Mouse (Mus musculus) stomach, embryonic 16.5 days (tissue): ENCODE results near the gene Hist2h4. TPM values are rescaled to one million over a fixed set of nuclear protein-coding genes. Genes with fewer than 3 reads are reported as not detected.
A peak's percentile ranks its signal among the peaks of the same experiment; 100 is the strongest.
"Not testable (repeated sequence)": the region's sequence is repeated elsewhere in the genome, so short reads cannot be mapped to it uniquely, and the experiment has no call there.

ENCODE experiments used
- ATAC-seq: fragments of 200-750 bp; cut with Nextera tagmentation; 2 replicates; pipeline ENCODE4 v1.8.0; 2017; ENCODE audit warnings: moderate number of reproducible peaks, moderate TSS enrichment; ENCODE audit not compliant: insufficient read depth, low FRiP score
- H3K27ac ChIP-seq: fragments of 300-500 bp; sonication (generic); 2 replicates; pipeline ENCODE4 v1.5.1; 2014; ENCODE audit warnings: low read length
- H3K27me3 ChIP-seq: fragments of 300-500 bp; sonication (generic); 2 replicates; pipeline ENCODE4 v1.6.1; 2014; ENCODE audit warnings: low read length, control low read depth, mixed read lengths; ENCODE audit not compliant: control insufficient read depth, insufficient read depth
- H3K36me3 ChIP-seq: fragments of 300-500 bp; sonication (generic); 2 replicates; pipeline ENCODE4 v1.6.1; 2014; ENCODE audit warnings: low read length; ENCODE audit not compliant: control insufficient read depth, insufficient read depth
- H3K4me1 ChIP-seq: fragments of 300-500 bp; sonication (generic); 2 replicates; pipeline ENCODE4 v1.6.1; 2014; ENCODE audit warnings: low read length, control low read depth, mixed read lengths; ENCODE audit not compliant: control insufficient read depth, insufficient read depth
- H3K4me2 ChIP-seq: fragments of 300-500 bp; sonication (generic); 2 replicates; pipeline ENCODE4 v1.6.1; 2014; ENCODE audit warnings: low read depth, low read length, mixed read lengths
- H3K4me3 ChIP-seq: fragments of 300-500 bp; sonication (generic); replicated peaks from 2 replicates; pipeline ENCODE4 v1.5.1; 2014; ENCODE audit warnings: mild to moderate bottlenecking, low read length
- H3K9ac ChIP-seq: fragments of 300-500 bp; sonication (generic); 2 replicates; pipeline ENCODE4 v1.6.1; 2014; ENCODE audit warnings: low read length
- H3K9me3 ChIP-seq: fragments of 300-500 bp; sonication (generic); replicated peaks from 2 replicates; pipeline ENCODE4 v1.6.1; 2016; ENCODE audit warnings: low read length, control low read depth; ENCODE audit not compliant: control insufficient read depth
- WGBS: fragments of 180-500 bp; shearing (Covaris S2); extraction: QIAGEN DNeasy Blood & Tissue Kit; methylation state at CpG from one replicate; pipeline ENCODE4 v1.1.7; 2014; 5-methylcytosine and 5-hydroxymethylcytosine counted together
- polyA plus RNA-seq: library from polyadenylated mRNA; unstranded; fragments of >200 nt; fragmentation: Nextera tagmentation; extraction: Ambion mirVana; gene quantifications from 2 replicates; pipeline ENCODE4 v1.2.1, GENCODE M21; 2015

Hist2h4 gene
- polyA plus RNA-seq, 1 experiment from 2014 or later, result 7.8 TPM

DNA sequence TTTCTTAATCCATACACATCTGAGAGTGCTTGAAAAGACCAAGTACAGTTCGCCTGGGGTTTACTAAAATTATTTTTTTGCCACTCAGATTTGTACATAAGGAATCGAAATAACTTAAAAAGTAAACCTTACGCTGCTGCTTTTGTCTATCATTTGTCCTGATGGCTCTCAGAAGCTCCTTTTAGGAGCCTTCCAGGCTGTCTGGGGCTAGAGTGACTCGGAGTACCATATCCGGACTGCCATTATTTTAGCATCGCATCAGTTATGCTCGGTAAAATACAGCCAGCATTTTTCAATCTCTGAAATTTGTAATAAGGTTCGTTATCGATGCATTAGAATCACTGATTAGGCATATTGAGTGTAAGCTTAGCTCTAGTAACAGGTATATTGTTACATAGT lies 22.3 kb downstream of the Hist2h4 start:
- Histone ChIP-seq H3K9ac (peak overlapping the region; percentile 60), H3K27me3 (no peaks in the 10 kb centered on the region), H3K9me3 (no peaks in the 10 kb centered on the region), H3K36me3 (no peaks in the 10 kb centered on the region), H3K4me1 (peaks cover 26% of the 10 kb centered on the region), H3K4me2 (peak overlapping the region; percentile 52), H3K27ac (peak overlapping the region; percentile 82), H3K4me3 (no peak overlapping the region)
- no peak for ATAC-seq
- 76% methylated on average over 9 of the region's 9 CpGs for WGBS

DNA sequence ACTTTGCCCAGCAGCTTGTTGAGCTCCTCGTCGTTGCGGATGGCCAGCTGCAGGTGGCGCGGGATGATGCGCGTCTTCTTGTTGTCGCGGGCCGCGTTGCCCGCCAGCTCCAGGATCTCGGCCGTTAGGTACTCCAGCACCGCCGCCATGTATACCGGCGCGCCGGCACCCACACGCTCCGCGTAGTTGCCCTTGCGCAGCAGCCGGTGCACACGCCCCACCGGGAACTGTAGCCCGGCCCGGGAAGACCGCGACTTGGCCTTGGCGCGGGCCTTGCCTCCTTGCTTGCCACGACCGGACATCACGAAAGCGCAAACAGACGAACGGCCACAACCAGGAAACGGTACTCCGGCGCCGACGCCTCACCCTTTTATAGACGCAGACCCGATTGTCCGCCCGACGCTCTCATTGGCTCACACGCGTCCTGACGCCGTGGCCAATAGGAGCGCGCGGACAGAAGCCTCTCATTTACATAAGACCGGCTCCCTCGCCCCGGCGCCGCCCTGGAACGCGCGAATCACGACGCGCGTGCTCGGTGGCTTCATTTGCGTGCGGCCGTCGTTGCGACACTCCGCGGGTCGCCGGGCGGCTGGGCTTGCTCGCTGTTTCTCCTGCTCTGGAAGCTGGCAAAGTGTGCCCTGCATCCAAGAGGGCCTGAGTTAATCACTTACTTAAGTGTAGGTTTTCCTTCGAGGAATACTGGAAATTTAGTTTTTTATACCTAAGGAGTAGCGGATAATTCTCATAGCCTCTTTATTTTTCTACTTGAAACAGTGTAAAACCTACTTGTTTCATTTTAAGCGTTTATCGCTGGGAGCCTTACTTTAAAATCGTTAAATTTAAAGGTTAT lies 22.9 kb downstream of the Hist2h4 start, which contains the start of gene Hist2h2aa2:
Hist2h2aa2 (minus strand) TSS at position 328 of the 850 bp plus-strand sequence.
- peak within 1 kb of the TSS; percentile 37 for H3K4me3 ChIP-seq
- 3% methylated on average over 30 of the region's 85 CpGs for WGBS
- H3K27me3 ChIP-seq, H3K36me3 ChIP-seq, H3K9me3 ChIP-seq: not testable (repeated sequence)
- peak within 1 kb of the TSS; percentile 60 for H3K9ac ChIP-seq
- H3K4me2 ChIP-seq, result peak within 1 kb of the TSS; percentile 52
- H3K4me1 ChIP-seq, result peaks cover 26% of the 10 kb centered on the region
- peak within 1 kb of the TSS; percentile 82 for H3K27ac ChIP-seq
- peak; percentile 83 for ATAC-seq

DNA sequence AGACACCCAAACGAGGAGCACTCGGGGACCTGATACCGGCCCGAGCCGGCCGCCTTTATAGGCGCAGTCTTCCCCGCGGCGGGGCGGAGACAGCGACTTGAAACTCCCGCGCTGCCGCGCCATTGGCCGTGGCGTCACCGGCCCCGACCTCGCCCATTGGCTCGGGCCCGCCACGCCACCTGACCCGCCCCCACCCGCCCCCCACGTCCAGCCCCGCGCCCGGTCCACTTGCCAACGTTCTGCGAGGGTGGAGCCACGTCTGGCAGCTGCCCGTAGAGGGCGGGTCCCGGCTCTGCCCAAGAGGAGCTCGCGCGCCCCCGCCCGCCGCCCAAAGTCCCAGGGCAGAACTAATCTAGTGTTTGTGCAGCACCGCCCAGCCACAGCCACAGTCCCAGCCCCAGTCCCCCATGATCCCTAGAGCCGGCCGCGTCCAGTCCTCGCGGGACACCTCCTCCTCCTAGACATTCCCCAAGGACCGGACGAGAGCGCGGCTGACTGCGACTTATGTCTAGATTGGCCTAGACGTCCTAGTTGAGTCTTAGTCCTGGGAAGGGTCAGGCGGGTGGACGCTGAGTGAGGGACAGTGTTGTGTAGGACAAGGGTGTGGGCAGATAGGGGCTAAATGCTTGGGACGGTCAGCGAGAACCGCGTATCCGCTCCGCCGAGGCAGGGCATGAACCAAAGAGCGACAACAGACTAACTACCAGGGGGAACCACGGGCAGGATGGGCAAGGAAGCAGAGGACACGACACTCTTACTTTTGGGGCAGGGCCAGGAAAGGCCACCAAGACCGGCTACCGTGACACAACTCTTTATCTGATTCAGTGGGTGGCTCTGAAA lies 23.9 kb downstream of the Hist2h4 start, which contains the start of gene Hist2h3c2:
Hist2h3c2 (minus strand) TSS at position 174 of the 840 bp plus-strand sequence.
- 0% methylated on average over 10 of the region's 68 CpGs for WGBS

DNA sequence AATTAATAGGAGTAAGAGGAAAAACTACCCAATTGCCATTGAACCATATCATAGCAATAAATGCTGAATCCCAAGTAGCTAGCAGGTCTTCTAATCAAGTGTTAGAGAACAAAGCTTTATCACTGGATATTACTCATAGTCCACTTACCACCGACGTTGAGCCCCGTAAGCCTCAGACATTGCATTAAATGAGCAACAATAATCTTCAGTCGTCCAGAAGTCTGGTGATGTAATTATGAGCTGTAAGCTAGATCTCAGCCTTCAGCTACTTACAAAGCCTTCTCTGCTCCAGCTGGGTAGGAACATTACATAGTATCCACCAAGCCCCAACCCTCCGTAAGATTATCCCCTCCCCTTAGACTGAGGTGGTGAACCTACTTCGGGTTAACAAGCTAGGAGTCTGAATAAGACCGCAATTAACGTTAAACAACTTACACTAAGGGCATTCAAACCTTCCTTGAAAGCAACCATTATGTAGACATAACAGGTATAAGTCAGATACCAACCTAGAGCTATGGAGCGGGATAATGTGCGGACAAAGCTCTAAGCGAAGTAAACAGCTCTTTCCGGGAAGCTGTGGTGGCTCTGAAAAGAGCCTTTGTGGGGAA lies 25.1 kb downstream of the Hist2h4 start:
- peak overlapping the region; percentile 58 for H3K4me3 ChIP-seq
- no peaks in the 10 kb centered on the region for H3K27me3 ChIP-seq
- H3K27ac ChIP-seq, result peak overlapping the region; percentile 79
- peaks cover 19% of the 10 kb centered on the region for H3K4me1 ChIP-seq
- no peak for ATAC-seq
- H3K9ac ChIP-seq, result peak overlapping the region; percentile 77
- no peaks in the 10 kb centered on the region for H3K36me3 ChIP-seq
- WGBS, result under 1% methylated on average over 12 of the region's 12 CpGs
- H3K9me3 ChIP-seq, result no peaks in the 10 kb centered on the region
- H3K4me2 ChIP-seq, result peak overlapping the region; percentile 71

More for the DNA sequence above, 23.9 kb downstream of the Hist2h4 start, which contains the start of gene Hist2h3c2:
- H3K27ac ChIP-seq, result peak within 1 kb of the TSS; percentile 79
- peak; percentile 93 for ATAC-seq
- H3K9me3 ChIP-seq, H3K36me3 ChIP-seq, H3K27me3 ChIP-seq: not testable (repeated sequence)
- H3K9ac ChIP-seq, result peak within 1 kb of the TSS; percentile 77
- peak within 1 kb of the TSS; percentile 58 for H3K4me3 ChIP-seq
- peak within 1 kb of the TSS; percentile 71 for H3K4me2 ChIP-seq
- H3K4me1 ChIP-seq, result peaks cover 21% of the 10 kb centered on the region

DNA sequence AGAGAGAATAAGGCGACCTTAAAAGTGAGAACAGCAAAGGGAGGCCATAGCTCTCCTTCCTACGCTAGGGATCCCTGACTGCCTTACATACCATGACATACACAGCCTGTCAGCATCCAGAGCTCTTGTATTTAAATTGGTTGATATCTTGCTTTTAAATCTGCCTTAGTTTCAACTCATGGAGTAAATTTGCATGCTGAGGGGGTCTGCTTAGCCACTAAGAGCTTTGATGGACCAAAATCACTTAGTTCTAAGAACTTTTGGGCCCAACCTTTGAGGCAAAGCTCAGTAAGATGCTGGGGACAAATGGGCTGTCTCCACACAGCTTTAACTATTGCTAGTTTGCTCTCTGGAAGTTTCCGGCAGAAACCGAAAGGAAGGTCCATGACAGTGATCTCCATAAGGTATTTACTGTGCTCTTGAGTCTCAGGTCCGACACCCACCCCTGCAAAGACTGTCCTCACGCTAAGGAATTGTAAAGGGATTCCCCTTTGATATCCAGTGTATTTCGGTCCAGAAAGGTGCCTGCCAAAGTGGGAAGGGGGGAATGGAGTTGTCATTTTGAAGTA lies 25.7 kb downstream of the Hist2h4 start:
- Histone ChIP-seq H3K4me2 (peak overlapping the region; percentile 71), H3K4me3 (peak overlapping the region; percentile 58), H3K4me1 (peaks cover 19% of the 10 kb centered on the region), H3K27ac (peak overlapping the region; percentile 79), H3K9ac (peak overlapping the region; percentile 77), H3K36me3 (no peaks in the 10 kb centered on the region), H3K9me3 (no peaks in the 10 kb centered on the region), H3K27me3 (no peaks in the 10 kb centered on the region)
- no peak for ATAC-seq
- WGBS, result 15% methylated on average over 7 of the region's 7 CpGs

DNA sequence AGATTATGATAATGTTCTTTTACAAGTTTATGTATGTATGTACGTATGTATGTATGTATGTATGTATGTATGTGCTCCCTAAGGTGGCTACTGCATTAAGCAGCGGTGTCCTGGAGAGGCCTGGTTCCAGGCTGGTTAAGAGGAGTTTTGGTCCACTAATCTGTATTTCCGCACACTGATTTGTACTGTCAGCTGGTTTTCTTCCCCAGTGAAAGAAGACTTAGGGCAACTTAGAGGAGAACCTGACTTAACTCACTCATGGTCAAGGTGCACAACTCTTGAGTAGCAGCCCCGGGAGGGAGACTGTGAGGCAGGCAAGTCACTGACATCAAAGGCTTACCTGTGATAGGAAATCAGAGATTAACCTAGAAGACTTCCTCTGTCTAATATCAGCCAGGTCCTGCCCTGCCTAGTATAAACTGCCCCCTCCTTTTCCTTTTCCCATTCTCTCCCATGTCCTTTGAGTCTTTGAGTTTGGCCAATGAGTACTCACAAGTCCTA lies 26.2 kb downstream of the Hist2h4 start:
- Histone ChIP-seq H3K9me3 (no peaks in the 10 kb centered on the region), H3K9ac (peak overlapping the region; percentile 77), H3K27me3 (no peaks in the 10 kb centered on the region), H3K4me3 (peak overlapping the region; percentile 58), H3K4me2 (peak overlapping the region; percentile 71), H3K27ac (0 out of 2 replicates have a peak overlapping the region, but pooled peaks have one; percentile 31), H3K36me3 (no peaks in the 10 kb centered on the region), H3K4me1 (peaks cover 19% of the 10 kb centered on the region)
- WGBS, result 75% methylated on average over 4 of the region's 4 CpGs
- no peak for ATAC-seq

DNA sequence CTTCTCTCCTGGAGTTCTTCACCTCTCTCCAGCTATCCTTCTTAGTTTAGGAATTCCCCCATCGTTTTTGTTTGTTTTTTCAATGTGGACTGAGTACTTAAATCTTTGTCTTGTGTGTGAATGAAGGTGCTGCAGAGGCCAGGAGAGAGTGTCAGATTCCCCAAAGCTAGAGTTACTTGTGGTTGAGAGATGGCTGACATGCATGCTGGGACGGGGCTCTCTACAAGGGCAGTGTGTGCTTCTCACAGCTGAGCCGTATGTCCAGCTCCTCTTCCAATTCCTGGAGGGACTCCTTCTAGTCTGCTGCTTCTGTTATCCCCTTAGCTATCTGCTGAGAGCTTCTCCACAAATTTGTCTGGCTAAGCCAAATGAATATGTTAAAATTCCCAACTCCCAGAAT lies 27.3 kb downstream of the Hist2h4 start:
- H3K9me3 ChIP-seq, result no peaks in the 10 kb centered on the region
- peaks cover 18% of the 10 kb centered on the region for H3K4me1 ChIP-seq
- no peak for ATAC-seq
- H3K27ac ChIP-seq, result no peak overlapping the region
- H3K36me3 ChIP-seq, result no peaks in the 10 kb centered on the region
- WGBS, result 48% methylated on average over 3 of the region's 3 CpGs
- no peaks in the 10 kb centered on the region for H3K27me3 ChIP-seq
- H3K9ac ChIP-seq, result no peak overlapping the region
- no peak overlapping the region for H3K4me3 ChIP-seq
- H3K4me2 ChIP-seq, result no peak overlapping the region

DNA sequence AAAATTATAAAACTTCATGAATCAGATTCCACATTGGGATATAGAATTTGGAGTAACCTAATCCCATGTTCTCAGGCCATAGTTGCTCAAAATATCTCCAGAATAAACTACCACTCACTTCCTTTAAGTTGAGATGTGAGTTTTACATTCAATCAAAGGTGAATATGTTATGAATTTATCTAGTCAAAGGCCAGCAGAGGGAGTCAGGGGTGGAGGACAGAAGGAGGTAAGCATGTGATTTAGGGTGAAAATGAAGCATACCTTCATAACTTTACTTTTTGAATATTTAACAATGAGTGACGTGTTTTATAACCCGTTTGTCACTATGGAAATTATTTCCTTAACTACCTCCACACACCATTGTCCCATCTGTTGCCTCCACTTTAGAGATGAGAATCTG lies 28.2 kb downstream of the Hist2h4 start:
- H3K27ac ChIP-seq, result no peak overlapping the region
- H3K27me3 ChIP-seq, result no peaks in the 10 kb centered on the region
- no peak overlapping the region for H3K4me2 ChIP-seq
- no peaks in the 10 kb centered on the region for H3K9me3 ChIP-seq
- H3K4me1 ChIP-seq, result peaks cover 15% of the 10 kb centered on the region
- H3K4me3 ChIP-seq, result no peak overlapping the region
- no peak for ATAC-seq
- WGBS, result 91% methylated on average over 2 of the region's 2 CpGs
- H3K36me3 ChIP-seq, result no peaks in the 10 kb centered on the region
- H3K9ac ChIP-seq, result no peak overlapping the region
